Mouse (Mus musculus): ENCODE measurements at regions not wholly inside any gene's neighbourhood (a gene's known extent, or its start where the extent isn't known, plus 50 kb on each side); places are given as distances from the start of the nearest gene placed in this dataset.

GRCm38 (mm10) chr17:7666207-7666606, 160.9 kb downstream of the Fndc1 start:
- Histone ChIP-seq H3K27ac (ENCODE audit: low read length) (no peak overlapping the region), H3K9ac (ENCODE audit: low read length) (no peak overlapping the region), H3K4me1 (ENCODE audit: control insufficient read depth, insufficient read depth, low read length) (no peaks in the 10 kb centered on the region), H3K36me3 (ENCODE audit: control insufficient read depth, insufficient read depth) (no peaks in the 10 kb centered on the region), H3K27me3 (ENCODE audit: control insufficient read depth, insufficient read depth, low read length) (no peaks in the 10 kb centered on the region), H3K4me2 (ENCODE audit: low read depth, low read length) (no peak overlapping the region), H3K4me3 (ENCODE audit: low read length) (no peak overlapping the region), H3K9me3 (replicated peaks; ENCODE audit: control insufficient read depth, low read length) (no peaks in the 10 kb centered on the region)
- no peak for ATAC-seq (replicated peaks; ENCODE audit: extremely low read depth, insufficient read depth, low FRiP score)
- 58% methylated on average over 5 of the region's 5 CpGs for WGBS

DNA sequence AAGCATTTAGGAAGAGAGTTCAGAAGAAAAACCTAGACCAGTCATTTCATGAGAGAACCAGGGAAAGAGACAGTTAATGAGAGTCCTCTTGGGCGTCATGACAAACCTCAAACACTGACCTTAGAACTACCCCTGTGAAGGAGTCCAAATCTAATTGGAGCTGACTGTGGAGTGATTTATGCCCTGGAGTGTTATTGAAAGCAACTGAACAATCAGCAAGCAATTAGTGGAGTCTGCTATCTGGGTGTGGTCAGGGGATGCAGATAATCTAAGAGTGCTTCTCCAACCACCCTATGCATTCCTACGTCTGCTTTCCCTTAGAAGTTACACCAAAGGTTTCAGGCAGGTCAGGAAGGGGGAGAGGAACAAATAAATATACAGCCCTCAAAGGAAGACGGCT, 161.4 kb downstream of the Fndc1 start:
- H3K4me1 ChIP-seq (ENCODE audit: control insufficient read depth, insufficient read depth, low read length) = no peaks in the 10 kb centered on the region
- 40% methylated on average over 3 of the region's 3 CpGs for WGBS
- H3K27me3 ChIP-seq (ENCODE audit: control insufficient read depth, insufficient read depth, low read length) = no peaks in the 10 kb centered on the region
- ATAC-seq (replicated peaks; ENCODE audit: extremely low read depth, insufficient read depth, low FRiP score) = no peak
- H3K9ac ChIP-seq (ENCODE audit: low read length) = no peak overlapping the region
- H3K27ac ChIP-seq (ENCODE audit: low read length) = no peak overlapping the region
- no peaks in the 10 kb centered on the region for H3K9me3 ChIP-seq (replicated peaks; ENCODE audit: control insufficient read depth, low read length)
- H3K36me3 ChIP-seq (ENCODE audit: control insufficient read depth, insufficient read depth) = no peaks in the 10 kb centered on the region
- H3K4me2 ChIP-seq (ENCODE audit: low read depth, low read length) = no peak overlapping the region
- no peak overlapping the region for H3K4me3 ChIP-seq (ENCODE audit: low read length)

- WGBS = 73% methylated on average over 7 of the region's 7 CpGs
- H3K4me1 ChIP-seq (ENCODE audit: control insufficient read depth, insufficient read depth, low read length) = no peaks in the 10 kb centered on the region
- H3K36me3 ChIP-seq (ENCODE audit: control insufficient read depth, insufficient read depth) = no peaks in the 10 kb centered on the region
- no peak overlapping the region for H3K4me3 ChIP-seq (ENCODE audit: low read length)
- H3K9me3 ChIP-seq (replicated peaks; ENCODE audit: control insufficient read depth, low read length) = no peaks in the 10 kb centered on the region
- no peak for ATAC-seq (replicated peaks; ENCODE audit: extremely low read depth, insufficient read depth, low FRiP score)
- H3K9ac ChIP-seq (ENCODE audit: low read length) = no peak overlapping the region
- H3K27ac ChIP-seq (ENCODE audit: low read length) = 0 out of 2 replicates have a peak overlapping the region, but pooled peaks have one; percentile 16
- no peaks in the 10 kb centered on the region for H3K27me3 ChIP-seq (ENCODE audit: control insufficient read depth, insufficient read depth, low read length)
- no peak overlapping the region for H3K4me2 ChIP-seq (ENCODE audit: low read depth, low read length)
Measured at GRCm38 (mm10) chr17:7663896-7664880, 162.9 kb downstream of the Fndc1 start.

DNA sequence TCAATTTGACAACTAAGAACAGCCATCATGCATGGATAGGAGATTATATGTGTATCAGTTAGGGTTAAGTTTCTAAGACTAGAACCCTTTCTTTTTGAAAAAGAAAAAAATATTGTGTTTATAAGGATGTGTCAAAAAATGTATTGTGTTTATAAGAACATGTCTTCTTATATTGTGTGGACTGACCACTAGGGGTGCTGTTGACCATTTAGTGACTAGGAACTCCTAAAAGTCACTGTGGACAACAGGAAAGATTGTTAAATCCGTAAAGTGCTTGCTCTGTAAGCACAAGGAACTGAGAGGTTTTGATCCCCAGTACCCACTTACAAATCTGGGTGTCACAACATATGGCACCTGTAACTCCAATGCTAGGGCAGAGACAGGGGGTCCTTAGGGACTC, 170.6 kb downstream of the Fndc1 start:
- Histone ChIP-seq H3K27me3 (ENCODE audit: control insufficient read depth, insufficient read depth, low read length) (no peaks in the 10 kb centered on the region), H3K9ac (ENCODE audit: low read length) (no peak overlapping the region), H3K27ac (ENCODE audit: low read length) (no peak overlapping the region), H3K36me3 (ENCODE audit: control insufficient read depth, insufficient read depth) (no peaks in the 10 kb centered on the region), H3K4me1 (ENCODE audit: control insufficient read depth, insufficient read depth, low read length) (no peaks in the 10 kb centered on the region), H3K4me2 (ENCODE audit: low read depth, low read length) (no peak overlapping the region), H3K9me3 (replicated peaks; ENCODE audit: control insufficient read depth, low read length) (no peaks in the 10 kb centered on the region), H3K4me3 (ENCODE audit: low read length) (no peak overlapping the region)
- no peak for ATAC-seq (replicated peaks; ENCODE audit: extremely low read depth, insufficient read depth, low FRiP score)
- 42% methylated on average over 1 of the region's 1 CpGs for WGBS

- no peaks in the 10 kb centered on the region for H3K4me1 ChIP-seq (ENCODE audit: control insufficient read depth, insufficient read depth, low read length)
Measured at GRCm38 (mm10) chr17:7655966-7656365, 171.1 kb downstream of the Fndc1 start.

DNA sequence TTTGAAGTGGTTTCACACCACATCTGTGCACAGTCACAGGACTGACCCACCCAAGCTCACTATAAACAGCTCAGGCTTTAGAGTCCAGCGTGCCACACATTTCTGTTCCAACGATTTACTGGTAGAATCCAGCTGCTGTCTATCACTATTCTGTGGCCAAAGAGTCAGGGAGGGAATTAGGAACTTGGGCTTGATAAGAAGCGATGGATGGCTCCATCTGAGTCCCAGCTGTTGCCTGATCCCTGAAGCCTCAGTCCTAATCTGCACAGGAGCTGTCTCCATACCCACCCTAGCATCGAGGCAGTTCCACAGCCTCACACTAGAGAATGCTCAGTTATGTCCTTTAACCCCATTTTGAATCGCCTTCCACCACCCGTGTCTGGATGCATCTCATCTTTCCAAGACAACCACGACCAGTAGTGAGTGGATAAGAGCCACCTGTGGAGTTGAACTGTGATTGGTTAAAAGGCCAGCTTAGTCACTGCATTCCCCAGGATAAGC, 173.0 kb downstream of the Fndc1 start:
- H3K4me2 ChIP-seq (ENCODE audit: low read depth, low read length) = no peak overlapping the region
- H3K27ac ChIP-seq (ENCODE audit: low read length) = no peak overlapping the region; the same call in 1 of the 2 replicates
- H3K27me3 ChIP-seq (ENCODE audit: control insufficient read depth, insufficient read depth, low read length) = no peaks in the 10 kb centered on the region
- peak; percentile 75 for ATAC-seq (replicated peaks; ENCODE audit: extremely low read depth, insufficient read depth, low FRiP score)
- no peaks in the 10 kb centered on the region for H3K36me3 ChIP-seq (ENCODE audit: control insufficient read depth, insufficient read depth)
- no peaks in the 10 kb centered on the region for H3K9me3 ChIP-seq (replicated peaks; ENCODE audit: control insufficient read depth, low read length)
- no peaks in the 10 kb centered on the region for H3K4me1 ChIP-seq (ENCODE audit: control insufficient read depth, insufficient read depth, low read length)
- no peak overlapping the region for H3K4me3 ChIP-seq (ENCODE audit: low read length)
- WGBS = 46% methylated on average over 7 of the region's 7 CpGs
- no peak overlapping the region for H3K9ac ChIP-seq (ENCODE audit: low read length)

More at GRCm38 (mm10) chr17:7655966-7656365, 171.1 kb downstream of the Fndc1 start:
- Histone ChIP-seq H3K9ac (ENCODE audit: low read length) (no peak overlapping the region), H3K9me3 (replicated peaks; ENCODE audit: control insufficient read depth, low read length) (no peaks in the 10 kb centered on the region), H3K36me3 (ENCODE audit: control insufficient read depth, insufficient read depth) (no peaks in the 10 kb centered on the region), H3K4me2 (ENCODE audit: low read depth, low read length) (no peak overlapping the region), H3K4me3 (ENCODE audit: low read length) (no peak overlapping the region), H3K27me3 (ENCODE audit: control insufficient read depth, insufficient read depth, low read length) (no peaks in the 10 kb centered on the region), H3K27ac (ENCODE audit: low read length) (no peak overlapping the region)
- no peak for ATAC-seq (replicated peaks; ENCODE audit: extremely low read depth, insufficient read depth, low FRiP score)
- WGBS = 85% methylated on average over 6 of the region's 6 CpGs

GRCm38 (mm10) chr17:7652037-7652436, 175.1 kb downstream of the Fndc1 start:
- Histone ChIP-seq H3K27ac (ENCODE audit: low read length) (no peak overlapping the region), H3K4me1 (ENCODE audit: control insufficient read depth, insufficient read depth, low read length) (no peaks in the 10 kb centered on the region), H3K27me3 (ENCODE audit: control insufficient read depth, insufficient read depth, low read length) (no peaks in the 10 kb centered on the region), H3K9me3 (replicated peaks; ENCODE audit: control insufficient read depth, low read length) (no peaks in the 10 kb centered on the region; the same call in 1 of the 2 replicates), H3K4me3 (ENCODE audit: low read length) (no peak overlapping the region), H3K4me2 (ENCODE audit: low read depth, low read length) (no peak overlapping the region), H3K36me3 (ENCODE audit: control insufficient read depth, insufficient read depth) (no peaks in the 10 kb centered on the region), H3K9ac (ENCODE audit: low read length) (no peak overlapping the region)
- 79% methylated on average over 1 of the region's 1 CpGs for WGBS
- no peak for ATAC-seq (replicated peaks; ENCODE audit: extremely low read depth, insufficient read depth, low FRiP score)

DNA sequence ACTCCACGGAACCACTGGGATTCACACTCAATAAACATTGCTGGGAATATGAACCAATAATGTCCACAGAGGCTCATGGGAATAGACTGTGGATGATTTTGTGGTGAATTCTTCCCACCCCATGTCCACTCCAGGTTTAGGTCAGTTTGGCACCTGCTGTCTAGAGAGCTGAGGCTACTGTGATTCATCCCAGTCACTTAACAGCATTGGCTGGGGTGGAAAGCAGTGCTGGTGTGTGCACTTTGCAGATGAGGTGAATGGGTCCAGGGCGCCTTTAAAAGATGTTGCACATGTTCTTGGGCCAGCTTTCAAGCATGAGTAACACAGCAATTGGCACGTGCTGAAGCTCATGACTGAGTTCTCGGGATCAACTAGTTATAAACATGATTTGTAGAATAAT, 176.7 kb downstream of the Fndc1 start:
- Histone ChIP-seq H3K36me3 (ENCODE audit: control insufficient read depth, insufficient read depth) (no peaks in the 10 kb centered on the region), H3K4me2 (ENCODE audit: low read depth, low read length) (no peak overlapping the region), H3K4me1 (ENCODE audit: control insufficient read depth, insufficient read depth, low read length) (no peaks in the 10 kb centered on the region), H3K27me3 (ENCODE audit: control insufficient read depth, insufficient read depth, low read length) (no peaks in the 10 kb centered on the region), H3K9me3 (replicated peaks; ENCODE audit: control insufficient read depth, low read length) (no peaks in the 10 kb centered on the region; the same call in 1 of the 2 replicates), H3K27ac (ENCODE audit: low read length) (no peak overlapping the region), H3K9ac (ENCODE audit: low read length) (no peak overlapping the region), H3K4me3 (ENCODE audit: low read length) (no peak overlapping the region)
- 82% methylated on average over 4 of the region's 4 CpGs for WGBS
- ATAC-seq (replicated peaks; ENCODE audit: extremely low read depth, insufficient read depth, low FRiP score) = no peak

DNA sequence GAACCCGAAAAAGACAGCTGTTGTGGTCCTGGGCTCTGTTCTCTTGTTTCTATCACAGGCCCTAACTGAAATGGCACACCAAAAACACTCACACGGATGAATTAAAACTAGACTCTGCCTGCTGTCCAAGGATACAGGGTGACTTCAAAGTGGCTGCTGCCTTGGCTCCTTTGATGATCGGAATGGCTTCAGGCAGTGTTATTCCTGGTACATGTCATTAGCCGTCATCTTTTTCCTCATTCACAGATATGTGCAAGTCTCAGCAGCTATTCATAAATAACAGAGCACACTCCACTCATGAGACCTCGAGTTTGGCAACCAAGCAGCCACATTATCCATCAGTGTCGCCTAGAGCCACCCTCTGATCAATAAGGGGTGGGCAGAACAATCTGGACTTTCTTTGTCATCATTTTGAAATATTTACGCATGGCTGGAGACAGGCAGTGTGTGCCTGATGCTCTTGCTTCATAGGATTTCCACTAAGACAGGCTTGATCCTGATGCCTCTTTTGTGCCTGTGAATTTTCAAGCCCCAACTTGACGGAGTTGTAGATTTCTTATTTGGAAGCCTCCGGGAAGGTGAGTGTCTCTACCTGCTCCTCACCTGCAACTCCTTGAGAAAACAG, 182.1 kb downstream of the Fndc1 start:
- Histone ChIP-seq H3K27ac (ENCODE audit: low read length) (no peak overlapping the region), H3K36me3 (ENCODE audit: control insufficient read depth, insufficient read depth) (no peaks in the 10 kb centered on the region), H3K9ac (ENCODE audit: low read length) (no peak overlapping the region), H3K4me1 (ENCODE audit: control insufficient read depth, insufficient read depth, low read length) (peaks cover 9% of the 10 kb centered on the region), H3K27me3 (ENCODE audit: control insufficient read depth, insufficient read depth, low read length) (no peaks in the 10 kb centered on the region), H3K9me3 (replicated peaks; ENCODE audit: control insufficient read depth, low read length) (no peaks in the 10 kb centered on the region; the same call in 1 of the 2 replicates), H3K4me3 (ENCODE audit: low read length) (no peak overlapping the region), H3K4me2 (ENCODE audit: low read depth, low read length) (no peak overlapping the region)
- no peak for ATAC-seq (replicated peaks; ENCODE audit: extremely low read depth, insufficient read depth, low FRiP score)
- WGBS = 63% methylated on average over 9 of the region's 9 CpGs

All from heart, embryonic 16.5 days (tissue).